Mouse (Mus musculus): ENCODE data around the gene D430019H16Rik.
A peak's percentile ranks its signal among the peaks of the same experiment; 100 is the strongest.

The D430019H16Rik gene

DNA sequence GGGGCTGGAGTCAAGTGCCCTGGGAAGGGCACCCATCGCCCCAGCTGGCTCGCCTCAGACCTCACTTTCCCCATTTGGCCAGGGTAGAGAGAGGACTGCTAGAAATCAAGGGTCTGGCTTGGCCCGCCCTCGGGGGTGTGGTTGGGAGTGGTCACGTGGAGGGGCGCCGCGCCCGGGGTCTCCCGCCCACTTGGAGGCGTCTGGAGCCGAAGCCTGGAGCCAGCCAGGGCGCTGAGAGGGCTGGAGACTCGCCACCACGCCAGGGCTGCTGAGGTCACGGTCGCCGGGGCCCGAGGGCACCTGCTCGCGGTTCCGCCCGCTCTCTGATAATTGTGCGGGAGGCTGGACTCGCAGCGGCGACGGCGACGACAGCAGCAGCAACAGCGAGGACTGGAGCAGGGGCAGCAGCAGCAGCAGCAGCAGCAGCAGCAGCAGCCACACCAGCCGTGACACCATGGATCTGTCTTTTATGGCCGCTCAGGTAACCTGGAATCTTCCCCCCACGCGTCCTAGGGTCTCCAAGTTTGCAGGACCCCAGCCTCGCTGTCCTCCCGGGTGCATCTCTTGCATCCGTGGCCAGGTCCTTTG, at the start of gene D430019H16Rik:
TSS of gene D430019H16Rik (plus strand) at position 187 of the 588 bp plus-strand sequence.
- peak; percentile 66 to 74 for DNase-seq (ENCODE audit: low spot score in 2 of 2)

DNA sequence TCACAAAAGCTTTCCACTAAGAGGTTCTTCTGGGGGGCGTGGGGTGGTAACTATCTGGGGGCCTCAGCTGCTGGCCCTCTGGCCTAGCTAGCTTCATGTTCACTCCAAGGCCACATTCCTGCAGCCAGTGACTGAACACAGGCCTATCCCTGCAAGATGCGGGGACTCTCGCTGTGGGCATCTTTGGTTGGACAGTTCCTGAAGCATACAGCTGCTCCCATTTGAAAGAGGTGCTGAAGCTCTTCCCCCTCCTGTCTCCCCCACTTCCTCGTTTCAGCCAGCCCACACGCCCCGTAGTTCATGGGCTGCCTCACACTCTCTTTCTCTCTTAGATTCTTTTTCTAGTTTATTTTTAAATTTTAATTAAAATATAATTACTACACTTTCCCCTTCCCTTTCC, 47.6 kb upstream of the D430019H16Rik start:
- no peak for DNase-seq (ENCODE audit: low spot score in 2 of 2)

DNA sequence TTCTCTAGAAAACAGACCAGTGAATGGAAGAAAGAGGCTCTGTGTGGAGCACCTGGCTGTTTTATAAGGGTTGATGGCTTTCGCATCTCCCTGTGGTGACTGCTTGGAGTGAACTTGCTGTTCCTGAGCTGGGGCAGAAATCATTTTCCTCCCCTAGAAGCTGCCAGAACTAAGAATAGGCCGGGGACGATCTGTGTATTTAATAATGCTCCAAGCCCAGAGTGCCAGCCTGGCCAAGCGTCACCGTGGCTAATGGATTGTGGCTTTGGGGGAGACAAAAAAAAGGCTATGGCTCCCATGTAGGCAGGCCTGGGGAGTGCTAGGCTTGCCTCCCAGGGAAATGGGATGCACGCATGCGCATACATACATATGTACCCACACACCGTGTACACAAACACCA, 39.7 kb upstream of the D430019H16Rik start:
- no peak for DNase-seq (ENCODE audit: low spot score in 2 of 2)

DNA sequence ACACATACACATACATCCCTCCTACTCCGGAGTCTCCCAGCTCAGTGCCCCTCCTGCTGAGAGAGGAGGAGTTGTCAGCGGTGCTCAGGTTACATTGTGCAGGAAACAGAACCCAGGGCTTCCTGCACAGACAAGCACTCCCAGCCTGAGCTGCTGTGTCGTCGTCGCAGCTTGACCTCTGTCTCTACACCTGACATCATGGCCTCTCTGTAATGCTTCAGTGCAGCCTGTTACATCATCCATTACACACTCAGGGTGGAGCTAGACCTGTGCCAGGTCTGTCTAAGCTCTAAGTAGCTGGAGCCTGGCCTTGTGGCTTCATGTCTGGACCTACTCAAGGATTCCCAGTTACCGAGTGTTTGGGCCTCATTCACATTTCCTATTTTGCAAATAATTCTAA, 33.2 kb upstream of the D430019H16Rik start:
- DNase-seq (ENCODE audit: low spot score in 2 of 2), result no peak

- peak in 1 of 2 experiments; percentile 29 for DNase-seq (ENCODE audit: low spot score in 2 of 2)
Observed at GRCm38 (mm10) chr12:105426541-105426940, 27.1 kb upstream of the D430019H16Rik start.

GRCm38 (mm10) chr12:105427039-105427757, 26.5 kb upstream of the D430019H16Rik start:
- DNase-seq (ENCODE audit: low spot score in 2 of 2), result peak; percentile 76 to 85

GRCm38 (mm10) chr12:105431872-105432271, 21.8 kb upstream of the D430019H16Rik start:
- peak in 1 of 2 experiments; percentile 28 for DNase-seq (ENCODE audit: low spot score in 2 of 2)

- DNase-seq (ENCODE audit: low spot score in 2 of 2), result no peak
Observed at GRCm38 (mm10) chr12:105432807-105433206, 20.8 kb upstream of the D430019H16Rik start.

DNA sequence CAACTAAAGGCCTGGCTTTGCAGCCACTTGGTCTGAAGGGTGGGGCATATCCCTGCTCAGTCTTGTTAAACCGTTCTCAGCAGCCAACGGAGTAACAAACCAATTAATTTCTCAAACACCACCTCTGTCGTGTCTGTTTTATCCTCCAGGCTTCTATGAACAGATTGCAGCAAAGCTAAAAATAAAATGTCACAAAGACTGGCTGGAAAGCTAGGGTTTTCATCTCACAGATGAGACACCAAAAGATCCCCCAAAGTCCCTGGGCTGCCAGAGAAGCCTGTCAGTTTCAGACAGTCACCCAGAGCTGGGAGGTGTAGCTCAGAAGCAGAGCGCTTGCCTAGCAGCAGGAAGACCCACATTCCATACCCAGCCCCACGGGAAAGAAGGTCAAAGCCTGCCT, 15.4 kb upstream of the D430019H16Rik start:
- DNase-seq (ENCODE audit: low spot score in 2 of 2), result peak in 1 of 2 experiments; percentile 60

DNA sequence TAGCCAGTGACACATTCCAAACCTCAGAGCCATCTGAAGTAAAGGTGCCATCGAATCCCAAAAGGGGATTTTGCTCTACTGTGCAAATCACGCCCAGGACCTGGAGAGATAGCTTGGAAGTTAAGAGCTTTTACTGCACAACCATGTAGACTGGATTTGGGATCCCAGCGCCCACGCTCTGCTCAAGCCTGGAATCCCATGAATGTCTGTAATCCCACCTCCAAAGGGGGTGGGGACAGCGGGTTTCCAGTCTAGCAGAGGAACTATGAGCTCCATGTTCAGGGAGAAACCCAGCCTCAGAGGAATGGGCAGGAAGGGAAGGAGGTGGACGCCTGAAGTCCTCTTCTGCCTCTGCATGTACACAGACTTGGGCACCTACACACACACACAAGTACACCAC, 13.7 kb upstream of the D430019H16Rik start:
- DNase-seq (ENCODE audit: low spot score in 2 of 2), result no peak

GRCm38 (mm10) chr12:105443569-105443968, 10.1 kb upstream of the D430019H16Rik start:
- DNase-seq (ENCODE audit: low spot score in 2 of 2), result no peak

- no peak for DNase-seq (ENCODE audit: low spot score in 2 of 2)
Observed at GRCm38 (mm10) chr12:105445767-105446166, 7.9 kb upstream of the D430019H16Rik start.

- DNase-seq (ENCODE audit: low spot score in 2 of 2), result peak in 1 of 2 experiments; percentile 64
Observed at GRCm38 (mm10) chr12:105449239-105449638, 4.4 kb upstream of the D430019H16Rik start.

DNA sequence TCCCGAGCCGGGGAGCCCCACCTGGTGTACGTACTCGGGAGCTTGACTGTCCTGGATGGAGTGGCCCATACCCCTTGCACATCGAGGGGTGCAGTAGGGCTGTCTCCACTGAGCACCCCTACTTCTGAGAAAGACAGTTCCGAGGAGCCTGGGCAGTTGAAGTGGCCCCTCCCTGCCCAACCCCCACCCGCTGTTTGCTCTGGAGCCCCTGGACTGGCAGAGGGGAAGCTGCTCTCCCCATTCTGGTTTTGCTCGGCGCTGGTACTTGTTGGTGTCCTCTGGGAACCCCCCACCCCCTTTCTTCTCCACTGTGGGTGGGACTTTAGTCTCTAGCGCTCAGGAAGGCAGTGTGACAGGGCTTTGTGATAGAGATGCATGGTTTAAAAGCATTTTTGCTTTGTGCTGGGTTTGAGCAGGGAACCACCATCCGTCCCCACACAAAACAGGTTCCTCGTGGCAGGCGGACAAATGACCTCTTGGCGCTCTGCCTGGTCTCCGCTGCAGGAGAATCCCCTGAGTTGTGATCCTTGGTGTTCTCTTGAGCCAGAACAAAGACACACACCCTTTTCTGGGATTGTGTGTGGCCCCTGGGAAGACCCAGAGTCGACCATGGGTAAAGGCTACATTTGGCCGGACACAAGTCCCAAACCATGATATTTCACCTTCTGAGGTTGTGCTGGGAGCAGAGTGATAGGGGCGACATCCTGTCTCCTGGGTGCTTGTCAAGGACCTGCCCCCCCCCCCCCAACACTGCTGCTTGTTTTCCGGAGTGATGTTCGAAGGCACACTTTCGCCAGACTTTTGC, 804 bp downstream of the D430019H16Rik start:
- no peak for DNase-seq (ENCODE audit: low spot score in 2 of 2)

DNA sequence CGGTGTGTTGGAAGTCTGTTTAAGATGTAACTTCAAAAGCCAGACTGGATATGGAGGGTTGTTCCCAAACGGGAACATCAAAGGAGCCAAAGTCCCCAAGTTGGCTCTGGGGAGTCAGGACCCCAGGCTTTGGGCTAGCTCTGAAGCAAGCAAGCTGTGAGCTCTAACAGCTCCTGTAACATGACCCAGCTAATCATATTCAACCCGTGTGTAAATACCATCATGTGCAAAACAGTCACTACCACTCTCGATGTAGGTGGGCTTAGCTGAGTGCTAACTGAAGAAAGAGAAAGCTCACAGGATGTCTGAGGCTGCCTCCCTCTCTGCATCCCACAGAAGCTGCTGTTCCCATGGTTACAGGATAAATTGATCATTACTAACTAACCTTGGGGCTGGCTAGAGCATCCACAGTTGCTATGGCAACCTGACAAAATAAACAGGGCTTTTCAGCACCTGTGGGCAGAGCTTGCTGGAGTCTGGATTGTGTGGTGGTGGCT, 1.5 kb downstream of the D430019H16Rik start:
- peak in 1 of 2 experiments; percentile 54 for DNase-seq (ENCODE audit: low spot score in 2 of 2)

DNA sequence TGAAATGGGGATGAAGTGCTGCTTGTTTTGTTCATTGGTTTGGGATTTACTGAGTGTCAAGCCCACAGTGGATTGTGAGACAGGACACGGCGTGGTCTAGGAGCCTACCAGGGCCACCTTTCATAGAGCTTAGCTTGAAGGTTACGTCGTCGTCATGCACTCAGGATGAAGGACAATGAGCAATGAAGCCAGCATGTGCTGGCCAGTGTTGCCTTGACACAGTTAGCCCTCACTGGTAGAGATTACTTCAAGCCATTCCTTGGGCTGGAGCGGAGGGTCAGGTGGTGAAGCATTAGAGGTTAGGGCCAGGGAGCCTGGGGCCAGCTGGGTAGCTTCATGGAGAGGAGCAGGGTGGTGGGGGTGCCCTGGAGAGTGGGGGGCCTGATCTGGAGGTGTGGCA, 5.1 kb downstream of the D430019H16Rik start:
- no peak for DNase-seq (ENCODE audit: low spot score in 2 of 2)

DNA sequence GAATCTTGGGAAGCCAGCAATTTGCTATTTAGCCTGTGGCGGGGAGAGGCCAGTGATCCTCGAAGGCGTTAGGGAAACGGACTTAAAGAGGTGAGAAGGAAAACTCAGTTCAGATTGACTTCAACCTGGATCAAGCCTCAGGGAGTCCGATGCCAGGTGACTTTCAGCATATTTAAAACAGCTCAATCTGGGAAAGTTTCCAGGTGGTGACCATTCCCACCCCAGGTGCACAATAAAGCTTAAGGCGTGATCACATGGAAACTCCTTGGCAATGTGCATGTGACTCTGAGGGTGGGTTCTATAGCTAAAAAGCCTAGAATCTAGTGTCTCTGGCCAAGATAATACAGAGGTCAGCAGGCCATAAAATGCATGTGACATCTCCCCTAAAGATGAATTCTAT, 7.4 kb downstream of the D430019H16Rik start:
- no peak for DNase-seq (ENCODE audit: low spot score in 2 of 2)

GRCm38 (mm10) chr12:105469026-105469425, 15.4 kb downstream of the D430019H16Rik start:
- DNase-seq (ENCODE audit: low spot score in 2 of 2), result no peak

GRCm38 (mm10) chr12:105475230-105475911, 21.7 kb downstream of the D430019H16Rik start:
- peak in 1 of 2 experiments; percentile 63 for DNase-seq (ENCODE audit: low spot score in 2 of 2)

DNA sequence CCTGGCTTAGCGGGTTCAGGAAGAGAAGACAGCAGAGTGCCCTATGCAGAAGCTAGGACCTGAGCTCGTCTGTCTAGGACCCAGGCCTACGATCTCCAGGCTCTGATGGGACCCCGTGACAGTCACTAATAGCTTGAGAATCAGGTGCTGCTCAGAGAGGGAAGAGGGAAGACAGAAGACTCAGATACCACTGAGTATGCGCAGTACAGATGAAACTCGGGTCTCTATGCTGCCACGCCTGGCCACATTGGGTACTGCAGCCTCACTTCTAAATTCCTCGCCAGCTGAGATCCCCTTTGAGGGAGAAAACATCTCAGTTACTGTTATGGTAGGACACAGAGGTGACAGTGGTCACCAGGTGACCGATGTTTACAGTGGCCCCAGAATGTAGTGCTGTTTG, 22.8 kb downstream of the D430019H16Rik start:
- DNase-seq (ENCODE audit: low spot score in 2 of 2), result peak; percentile 61 to 69

GRCm38 (mm10) chr12:105476993-105477392, 23.3 kb downstream of the D430019H16Rik start:
- DNase-seq (ENCODE audit: low spot score in 2 of 2), result peak in 1 of 2 experiments; percentile 45

DNA sequence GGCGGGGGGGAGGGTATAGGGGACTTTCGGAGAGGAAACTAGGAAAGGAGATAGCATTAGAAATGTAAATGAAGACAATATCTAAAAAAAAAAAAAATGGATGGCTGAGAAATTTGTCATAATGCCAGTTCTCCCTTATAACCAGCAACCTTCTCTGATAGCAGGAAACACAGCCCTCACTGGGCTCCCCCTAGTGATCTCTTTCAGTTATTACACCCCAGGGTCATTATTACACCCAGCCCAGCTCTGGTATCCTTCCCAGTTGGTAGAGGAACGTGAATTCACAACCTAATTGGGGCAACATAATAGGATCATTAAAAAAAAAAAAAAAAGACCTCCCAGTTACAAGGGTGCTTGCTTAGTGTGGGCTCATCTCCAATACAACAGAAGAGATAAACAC, 29.8 kb downstream of the D430019H16Rik start:
- peak in 1 of 2 experiments; percentile 33 for DNase-seq (ENCODE audit: low spot score in 2 of 2)

All from frontal cortex, postnatal 36 days (tissue).